Mouse (Mus musculus) ES-Bruce4 (cell line): ENCODE measurements around the gene Cpox. TPM values are rescaled to one million over a fixed set of nuclear protein-coding genes. Genes with fewer than 3 reads are reported as not detected.

ENCODE experiments used
- H3K27ac ChIP-seq: 2 replicates; pipeline ENCODE4 v1.5.1; 2012; ENCODE audit warnings: low read length, inconsistent platforms; ENCODE audit not compliant: insufficient read depth
- H3K27me3 ChIP-seq: 2 replicates; pipeline ENCODE4 v1.6.1; 2012; ENCODE audit warnings: mild to moderate bottlenecking, low read length, inconsistent platforms; ENCODE audit not compliant: control insufficient read depth, poor library complexity, insufficient read depth, severe bottlenecking
- H3K36me3 ChIP-seq: 2 replicates; pipeline ENCODE4 v1.6.1; 2012; ENCODE audit warnings: inconsistent platforms, mild to moderate bottlenecking, low read length, moderate library complexity; ENCODE audit not compliant: control insufficient read depth, poor library complexity, insufficient read depth, severe bottlenecking
- H3K4me1 ChIP-seq: one replicate; pipeline ENCODE4 v1.8.1; 2011; ENCODE audit warnings: low read length; ENCODE audit not compliant: control insufficient read depth, insufficient read depth
- H3K4me3 ChIP-seq: 2 replicates; pipeline ENCODE4 v1.5.1; 2011; ENCODE audit warnings: low read depth, mild to moderate bottlenecking, low read length
- H3K9ac ChIP-seq: 2 replicates; pipeline ENCODE4 v1.6.1; 2012; ENCODE audit warnings: low read depth, mild to moderate bottlenecking, inconsistent platforms; ENCODE audit not compliant: poor library complexity, severe bottlenecking
- H3K9me3 ChIP-seq: replicated peaks from 2 replicates; pipeline ENCODE4 v1.6.1; 2012; ENCODE audit warnings: mild to moderate bottlenecking, low read length, inconsistent platforms; ENCODE audit not compliant: control insufficient read depth, poor library complexity, insufficient read depth, severe bottlenecking
- CTCF ChIP-seq: IDR thresholded peaks from one replicate; pipeline ENCODE4 v1.8.1; 2011; ENCODE audit warnings: low read depth, low read length
- EP300 ChIP-seq: IDR thresholded peaks from 2 replicates; pipeline ENCODE4 v1.6.1; 2011; ENCODE audit warnings: low read depth, low read length; ENCODE audit not compliant: insufficient read depth
- POLR2A ChIP-seq: IDR thresholded peaks from one replicate; pipeline ENCODE4 v1.8.1; 2011; ENCODE audit warnings: low read length; ENCODE audit not compliant: insufficient read depth
- polyA plus RNA-seq: library from polyadenylated mRNA; stranded (reverse); fragments of >200 nt; gene quantifications from 2 replicates; pipeline ENCODE4 v1.2.4, GENCODE M21; 2011; ENCODE audit warnings: low read depth; ENCODE audit not compliant: missing spikeins, insufficient read depth, insufficient read length

Gene Cpox
- polyA plus RNA-seq, 1 experiment, result 35.2 TPM

GRCm38 (mm10) chr16:58677491-58677890 is 7.4 kb downstream of the Cpox start:
- Histone ChIP-seq H3K36me3 (peaks cover 20% of the 10 kb centered on the region), H3K9me3 (no peaks in the 10 kb centered on the region), H3K4me3 (no peak overlapping the region), H3K27ac (no peak overlapping the region), H3K27me3 (no peaks in the 10 kb centered on the region), H3K4me1 (no peaks in the 10 kb centered on the region), H3K9ac (no peak overlapping the region)
- TF ChIP-seq EP300 (no peak), POLR2A (no peak), CTCF (no peak)

GRCm38 (mm10) chr16:58678660-58679059 is 8.6 kb downstream of the Cpox start:
- peaks cover 14% of the 10 kb centered on the region for H3K36me3 ChIP-seq
- no peaks in the 10 kb centered on the region for H3K27me3 ChIP-seq
- no peak overlapping the region for H3K4me3 ChIP-seq
- no peak for TF ChIP-seq CTCF
- TF ChIP-seq EP300, result no peak
- TF ChIP-seq POLR2A, result no peak
- H3K4me1 ChIP-seq, result no peaks in the 10 kb centered on the region
- H3K27ac ChIP-seq, result no peak overlapping the region
- H3K9ac ChIP-seq, result no peak overlapping the region
- H3K9me3 ChIP-seq, result no peaks in the 10 kb centered on the region

- TF ChIP-seq POLR2A, result no peak
- TF ChIP-seq EP300, result no peak
- no peak for TF ChIP-seq CTCF
- Histone ChIP-seq H3K27ac (no peak overlapping the region), H3K4me1 (no peaks in the 10 kb centered on the region), H3K4me3 (no peak overlapping the region), H3K9me3 (no peaks in the 10 kb centered on the region), H3K9ac (no peak overlapping the region), H3K36me3 (peaks cover 5% of the 10 kb centered on the region), H3K27me3 (no peaks in the 10 kb centered on the region)
Observed at GRCm38 (mm10) chr16:58682046-58682445, 12.0 kb downstream of the Cpox start.

GRCm38 (mm10) chr16:58682870-58683269 is 12.8 kb downstream of the Cpox start:
- no peak for TF ChIP-seq EP300
- no peak for TF ChIP-seq POLR2A
- TF ChIP-seq CTCF, result no peak

GRCm38 (mm10) chr16:58683911-58684310 is 13.8 kb downstream of the Cpox start:
- Histone ChIP-seq H3K27ac (no peak overlapping the region), H3K36me3 (peaks cover 2% of the 10 kb centered on the region), H3K9ac (no peak overlapping the region), H3K4me3 (no peak overlapping the region), H3K4me1 (no peaks in the 10 kb centered on the region), H3K27me3 (no peaks in the 10 kb centered on the region), H3K9me3 (no peaks in the 10 kb centered on the region)
- no peak for TF ChIP-seq EP300
- no peak for TF ChIP-seq POLR2A
- no peak for TF ChIP-seq CTCF

More at GRCm38 (mm10) chr16:58682870-58683269, 12.8 kb downstream of the Cpox start:
- no peak overlapping the region for H3K27ac ChIP-seq
- no peak overlapping the region for H3K4me3 ChIP-seq
- no peaks in the 10 kb centered on the region for H3K9me3 ChIP-seq
- peaks cover 2% of the 10 kb centered on the region for H3K36me3 ChIP-seq
- H3K9ac ChIP-seq, result no peak overlapping the region
- no peaks in the 10 kb centered on the region for H3K4me1 ChIP-seq
- H3K27me3 ChIP-seq, result no peaks in the 10 kb centered on the region

DNA sequence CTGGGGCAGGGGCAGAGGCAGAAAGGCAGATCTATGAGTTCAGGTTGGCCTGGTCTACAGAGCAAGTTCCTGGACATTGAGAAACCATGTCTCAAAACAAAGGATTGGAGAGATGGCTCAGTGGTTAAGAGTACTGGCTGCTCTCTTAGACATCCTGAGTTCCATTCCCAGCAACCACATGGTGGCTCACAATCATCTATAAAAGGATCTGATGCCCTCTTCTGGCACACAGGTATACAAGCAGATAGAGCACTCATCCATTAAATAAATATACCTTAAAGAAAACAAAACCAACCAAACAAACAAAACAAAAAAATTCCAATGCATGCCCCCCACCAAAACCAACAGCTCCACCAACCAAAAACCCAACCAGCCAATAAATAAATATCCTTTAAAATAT is 14.4 kb downstream of the Cpox start:
- H3K9ac ChIP-seq, result no peak overlapping the region
- H3K36me3 ChIP-seq, result peaks cover 2% of the 10 kb centered on the region
- H3K9me3 ChIP-seq, result no peaks in the 10 kb centered on the region
- no peaks in the 10 kb centered on the region for H3K4me1 ChIP-seq
- H3K4me3 ChIP-seq, result no peak overlapping the region
- no peak overlapping the region for H3K27ac ChIP-seq
- no peaks in the 10 kb centered on the region for H3K27me3 ChIP-seq
- TF ChIP-seq CTCF (no peak), EP300 (no peak), POLR2A (no peak)
